Mouse (Mus musculus): ENCODE data around the gene Mvp. TPM values are rescaled to one million over a fixed set of nuclear protein-coding genes. Genes with fewer than 3 reads are reported as not detected.

Mvp gene
- total RNA-seq, 2 experiments from 2014 or later = 44.9 to 47.3 TPM

- intact Hi-C loops (cut with DNase I) = no loop called here
- peak; percentile 36 for DNase-seq (ENCODE audit: low spot score)
These were observed 6.6 kb upstream of the Mvp start, which contains the start of the genes Gm42742 and Prrt2 for GRCm38 (mm10) chr7:127020901-127021562. Gene Gm42742, minus strand, starts transcription at chr7:127021097. Gene Prrt2, minus strand, starts transcription at chr7:127021211.

- DNase-seq (ENCODE audit: low spot score) = no peak
- intact Hi-C loops (cut with DNase I) = no loop called here
These were observed 6.1 kb upstream of the Mvp start for GRCm38 (mm10) chr7:127020491-127020890.

GRCm38 (mm10) chr7:127020031-127020430 lies 5.6 kb upstream of the Mvp start:
- intact Hi-C loops (cut with DNase I) = no loop called here
- DNase-seq (ENCODE audit: low spot score) = no peak

- DNase-seq (ENCODE audit: low spot score) = no peak
- intact Hi-C loops (cut with DNase I) = no loop called here
These were observed 5.0 kb upstream of the Mvp start for GRCm38 (mm10) chr7:127019306-127019960.

- intact Hi-C loops (cut with DNase I) = no loop called here
These were observed 4.2 kb upstream of the Mvp start for GRCm38 (mm10) chr7:127018416-127019305.

GRCm38 (mm10) chr7:127017950-127018345 lies 3.5 kb upstream of the Mvp start:
- intact Hi-C loops (cut with DNase I) = no loop called here
- DNase-seq (ENCODE audit: low spot score) = no peak

More at GRCm38 (mm10) chr7:127018416-127019305, 4.2 kb upstream of the Mvp start:
- no peak for DNase-seq (ENCODE audit: low spot score)

GRCm38 (mm10) chr7:127016971-127017949 lies 2.8 kb upstream of the Mvp start, which contains the start of gene Pagr1a:
Gene Pagr1a, minus strand, starts transcription at chr7:127017352.
- peak; percentile 94 for DNase-seq (ENCODE audit: low spot score)
- intact Hi-C loops (cut with DNase I) = no loop called here

GRCm38 (mm10) chr7:127016486-127016938 lies 2.1 kb upstream of the Mvp start:
- no peak for DNase-seq (ENCODE audit: low spot score)
- intact Hi-C loops (cut with DNase I) = no loop called here

- intact Hi-C loops (cut with DNase I) = no loop called here
- no peak for DNase-seq (ENCODE audit: low spot score)
These were observed 1.9 kb upstream of the Mvp start, which contains the start of gene Pagr1b for GRCm38 (mm10) chr7:127016481-127016485. Gene Pagr1b, minus strand, starts transcription at chr7:127016484.

- DNase-seq (ENCODE audit: low spot score) = no peak
- intact Hi-C loops (cut with DNase I) = no loop called here
These were observed 1.7 kb upstream of the Mvp start for GRCm38 (mm10) chr7:127016081-127016480.

GRCm38 (mm10) chr7:127014993-127015392 lies 572 bp upstream of the Mvp start:
- no peak for DNase-seq (ENCODE audit: low spot score)
- intact Hi-C loops (cut with DNase I) = loop anchor here (2.0 kb wide), 1 partner anchor 38 kb away; the partner anchor contains the start of gene Cdiptos

- intact Hi-C loops (cut with DNase I) = no loop called here
- no peak for DNase-seq (ENCODE audit: low spot score)
These were observed 1.0 kb downstream of the Mvp start for GRCm38 (mm10) chr7:127013385-127013784.

- intact Hi-C loops (cut with DNase I) = no loop called here
- DNase-seq (ENCODE audit: low spot score) = no peak
These were observed 1.6 kb downstream of the Mvp start for GRCm38 (mm10) chr7:127012845-127013244.

- no peak for DNase-seq (ENCODE audit: low spot score)
- intact Hi-C loops (cut with DNase I) = no loop called here
These were observed 2.0 kb downstream of the Mvp start for GRCm38 (mm10) chr7:127012374-127012773.

GRCm38 (mm10) chr7:127011717-127012116 lies 2.7 kb downstream of the Mvp start:
- intact Hi-C loops (cut with DNase I) = no loop called here
- no peak for DNase-seq (ENCODE audit: low spot score)

- no peak for DNase-seq (ENCODE audit: low spot score)
- intact Hi-C loops (cut with DNase I) = no loop called here
These were observed 3.4 kb downstream of the Mvp start for GRCm38 (mm10) chr7:127011051-127011450.

GRCm38 (mm10) chr7:127009307-127010085 lies 4.9 kb downstream of the Mvp start:
- DNase-seq (ENCODE audit: low spot score) = no peak
- intact Hi-C loops (cut with DNase I) = loop anchor here (5.0 kb wide), 1 partner anchor 93 kb away; no protein-coding TSS in a partner anchor

GRCm38 (mm10) chr7:127008239-127009019 lies 6.0 kb downstream of the Mvp start:
- peak; percentile 84 for DNase-seq (ENCODE audit: low spot score)
- intact Hi-C loops (cut with DNase I) = loop anchor here (5.0 kb wide), 1 partner anchor 94 kb away; no protein-coding TSS in a partner anchor

Measured in heart, postnatal 25 days (tissue).